Mouse (Mus musculus) stomach, adult 2 months (tissue): Measurements from ENCODE around the gene Tsga10ip. TPM values are rescaled to one million over a fixed set of nuclear protein-coding genes. Genes with fewer than 3 reads are reported as not detected.

Source experiments
- polyA plus RNA-seq: library from polyadenylated mRNA; depleted of rRNA; stranded (reverse); fragments of >200 nt; gene quantifications from 2 replicates; pipeline ENCODE4 v1.2.3, GENCODE M21; 2012; rRNA removed

The Tsga10ip gene
- polyA plus RNA-seq, result 0.38 TPM in 1 of 2 replicates, not detected in the other

GRCm38 (mm10) chr19:5402293-5402692, at the start of gene Tsga10ip:
Gene Tsga10ip (minus strand): TSS chr19:5402526.

DNA sequence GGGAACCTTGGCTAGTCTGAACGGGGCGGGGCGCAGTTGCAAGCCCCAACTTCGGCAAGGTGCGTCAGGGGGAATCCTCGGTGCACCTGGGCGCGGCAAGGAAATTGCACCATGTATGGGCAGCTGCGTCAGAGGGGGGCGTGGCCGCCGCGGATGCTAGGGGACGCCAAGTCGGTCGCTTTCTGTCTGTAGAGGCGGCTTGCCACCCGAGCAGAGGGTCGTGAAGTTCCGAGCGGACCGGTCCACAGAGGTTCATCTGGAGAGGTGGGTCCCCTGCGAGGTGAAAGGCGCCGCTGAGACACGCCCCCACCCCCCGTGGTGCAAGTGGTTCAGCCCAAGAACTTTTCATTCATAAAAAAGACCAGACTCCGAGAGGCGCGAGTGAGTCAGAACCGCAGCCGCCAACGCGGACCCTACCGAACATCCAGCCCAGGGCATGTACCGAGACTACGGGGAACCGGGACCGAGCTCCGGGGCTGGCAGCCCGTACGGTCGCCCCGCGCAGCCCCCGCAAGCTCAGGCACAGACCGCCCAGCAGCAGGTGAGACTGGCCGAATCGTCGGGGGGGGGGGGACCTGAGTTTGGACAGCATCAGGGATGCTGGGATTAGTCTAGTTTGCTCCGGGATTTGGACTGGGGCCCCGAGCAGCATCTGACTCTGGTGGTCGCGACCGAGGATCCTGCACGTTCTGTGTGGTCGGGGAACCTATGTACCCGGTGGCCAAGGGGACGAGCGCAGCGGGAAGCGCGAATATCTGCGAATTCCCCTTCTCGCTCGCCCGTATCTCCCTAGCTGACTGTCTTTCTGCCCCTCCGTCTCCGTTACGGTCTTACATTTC, 45.4 kb upstream of the Tsga10ip start, which contains the start of gene Fosl1:
Fosl1 (plus strand) TSS at position 33 of the 839 bp plus-strand sequence.

GRCm38 (mm10) chr19:5424782-5425741, 22.7 kb upstream of the Tsga10ip start, which contains the start of the genes Drap1 and AI837181:
Gene Drap1 (minus strand): TSS chr19:5424979.
Gene AI837181 (plus strand): TSS chr19:5425144.

GRCm38 (mm10) chr19:5388588-5389242, 13.6 kb downstream of the Tsga10ip start, which contains the start of gene Sart1:
Gene Sart1 (minus strand): TSS chr19:5388703.

DNA sequence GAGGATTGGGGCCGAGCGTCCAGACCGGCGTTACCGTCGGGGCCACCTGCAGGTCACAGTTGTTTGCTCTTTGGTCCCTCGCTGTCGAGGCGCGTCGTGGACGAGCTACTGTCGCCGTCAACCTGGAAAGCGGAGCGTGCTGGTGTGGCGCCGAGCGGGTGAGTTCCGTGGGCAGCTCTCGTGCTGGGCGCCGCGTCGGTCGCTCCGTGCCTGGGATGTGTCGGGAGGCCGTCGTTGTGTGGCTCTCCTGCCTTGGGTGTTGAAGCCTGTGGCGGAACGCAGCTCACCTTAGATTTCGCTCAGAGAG, 35.3 kb downstream of the Tsga10ip start, which contains the start of gene Banf1:
Banf1 (minus strand) TSS at position 116 of the 307 bp plus-strand sequence.

DNA sequence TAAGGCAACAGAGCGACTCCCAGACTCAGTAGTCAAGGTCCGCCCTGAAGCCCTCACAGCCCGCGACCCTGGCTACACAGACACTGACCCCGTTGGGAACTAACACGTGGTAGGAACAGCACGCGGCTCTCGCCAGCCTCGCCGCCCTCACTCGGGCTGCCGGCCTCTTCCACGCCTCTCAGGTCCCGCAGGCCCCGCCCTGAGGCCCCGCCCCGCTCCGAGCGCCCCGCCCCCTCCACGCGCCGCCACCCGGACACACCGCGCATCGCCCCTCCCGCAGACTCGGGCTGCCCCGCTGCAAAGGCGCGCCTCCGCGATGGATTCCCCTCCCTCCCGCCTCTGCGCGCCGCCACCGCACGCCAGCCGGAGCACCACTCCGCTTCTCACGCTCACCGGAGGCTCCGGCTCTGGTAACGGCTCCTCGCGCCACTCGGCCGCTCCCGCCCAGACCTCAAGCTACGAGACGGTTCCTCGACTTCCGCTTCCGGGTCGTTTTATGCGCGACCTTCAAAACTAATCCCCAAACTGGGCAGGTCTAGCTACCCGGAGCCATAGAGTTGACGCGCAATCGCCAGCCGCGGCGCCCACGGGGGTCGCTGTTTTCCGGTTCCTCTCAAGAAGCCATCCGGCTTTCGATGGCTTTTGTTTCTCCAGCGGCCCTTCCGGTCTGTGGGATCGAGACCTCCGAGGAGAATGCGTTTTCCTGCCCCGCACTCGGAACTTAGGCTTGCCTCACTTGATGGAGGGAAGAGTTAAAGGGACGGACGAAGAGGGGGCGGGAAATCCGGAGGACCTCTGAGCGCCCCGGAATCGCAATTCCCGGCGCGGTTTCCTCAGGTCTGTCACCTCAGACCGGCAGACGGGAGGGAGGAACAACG, 35.9 kb downstream of the Tsga10ip start, which contains the start of gene Eif1ad:
Eif1ad (plus strand) TSS at position 567 of the 878 bp plus-strand sequence.

GRCm38 (mm10) chr19:5349502-5349873, 52.8 kb downstream of the Tsga10ip start, which contains the start of gene Cst6:
Gene Cst6 (minus strand): TSS chr19:5349574.

Other genes with a start within 250 kb of the Tsga10ip start
- 8.3 and 8.5 TPM in 2 replicates for gene Pacs1, start 129.4 kb downstream of the Tsga10ip start, polyA plus RNA-seq
- 56.0 and 68.1 TPM in 2 replicates for gene Sf3b2, start 107.1 kb downstream of the Tsga10ip start, polyA plus RNA-seq
- gene Gal3st3, start 104.2 kb downstream of the Tsga10ip start, polyA plus RNA-seq, result 0.16 and 0.17 TPM in 2 replicates
- gene Catsper1, start 66.8 kb downstream of the Tsga10ip start, polyA plus RNA-seq, result not detected in 2 replicates
- gene Cst6, start 53.0 kb downstream of the Tsga10ip start, polyA plus RNA-seq, result 375 and 786 TPM in 2 replicates
- gene Eif1ad, start 35.8 kb downstream of the Tsga10ip start, polyA plus RNA-seq, result 12.8 and 13.9 TPM in 2 replicates
- 79.4 and 85.3 TPM in 2 replicates for gene Banf1, start 35.4 kb downstream of the Tsga10ip start, polyA plus RNA-seq
- gene Sart1, start 13.8 kb downstream of the Tsga10ip start, polyA plus RNA-seq, result 3.3 and 5.9 TPM in 2 replicates
- gene Drap1, start 22.5 kb upstream of the Tsga10ip start, polyA plus RNA-seq, result 65.5 and 68.9 TPM in 2 replicates
- 39.1 and 49.8 TPM in 2 replicates for gene AI837181, start 22.6 kb upstream of the Tsga10ip start, polyA plus RNA-seq
- 3.9 and 5.8 TPM in 2 replicates for gene Fosl1, start 45.0 kb upstream of the Tsga10ip start, polyA plus RNA-seq
- 4.7 and 7.0 TPM in 2 replicates for gene Ccdc85b, start 55.4 kb upstream of the Tsga10ip start, polyA plus RNA-seq
- 58.0 and 59.2 TPM in 2 replicates for gene Fibp, start 58.1 kb upstream of the Tsga10ip start, polyA plus RNA-seq
- 0.39 and 0.48 TPM in 2 replicates for gene Ctsw, start 66.0 kb upstream of the Tsga10ip start, polyA plus RNA-seq
- 42.2 and 56.1 TPM in 2 replicates for gene Efemp2, start 71.4 kb upstream of the Tsga10ip start, polyA plus RNA-seq
- 23.4 and 28.0 TPM in 2 replicates for gene Mus81, start 85.9 kb upstream of the Tsga10ip start, polyA plus RNA-seq
- gene Cfl1, start 87.9 kb upstream of the Tsga10ip start, polyA plus RNA-seq, result 163 and 181 TPM in 2 replicates
- 0.14 TPM in 1 of 2 replicates, not detected in the other for gene 1700020D05Rik, start 101.3 kb upstream of the Tsga10ip start, polyA plus RNA-seq
- 1.4 and 3.3 TPM in 2 replicates for gene Snx32, start 108.0 kb upstream of the Tsga10ip start, polyA plus RNA-seq
- 15.5 and 19.7 TPM in 2 replicates for gene Ovol1, start 158.1 kb upstream of the Tsga10ip start, polyA plus RNA-seq
- 7.9 and 8.8 TPM in 2 replicates for gene Ap5b1, start 165.5 kb upstream of the Tsga10ip start, polyA plus RNA-seq
- gene Rnaseh2c, start 199.3 kb upstream of the Tsga10ip start, polyA plus RNA-seq, result 33.0 and 50.2 TPM in 2 replicates
- 16.5 and 19.2 TPM in 2 replicates for gene Kat5, start 207.7 kb upstream of the Tsga10ip start, polyA plus RNA-seq
- 51.2 and 52.1 TPM in 2 replicates for gene Rela, start 235.0 kb upstream of the Tsga10ip start, polyA plus RNA-seq